Mouse (Mus musculus) CD4-positive helper T cell, adult 2 months (primary cell): Measurements from ENCODE around the gene Kitl.

Experiments used
- DNase-seq: peaks from one replicate; pipeline ENCODE4 v3.0.0-alpha.2; 2012; ENCODE audit warnings: low read depth, missing footprints, low spot score

Gene Kitl

GRCm38 (mm10) chr10:100115570-100115969 is 100.1 kb downstream of the Kitl start:
- no peak for DNase-seq

GRCm38 (mm10) chr10:100124452-100124851 is 109.0 kb downstream of the Kitl start:
- no peak for DNase-seq

GRCm38 (mm10) chr10:100127837-100128743 is 112.7 kb downstream of the Kitl start:
- no peak for DNase-seq

- DNase-seq = no peak
Observed at GRCm38 (mm10) chr10:100131657-100132056, 116.2 kb downstream of the Kitl start.

- DNase-seq = no peak
Observed at GRCm38 (mm10) chr10:100132304-100132703, 116.9 kb downstream of the Kitl start.

- DNase-seq = no peak
Observed at GRCm38 (mm10) chr10:100138552-100138951, 123.1 kb downstream of the Kitl start.

- no peak for DNase-seq
Observed at GRCm38 (mm10) chr10:100148123-100148522, 132.7 kb downstream of the Kitl start.
